Mouse (Mus musculus) hematopoietic multipotent progenitor cell, adult 10-12 weeks (in vitro differentiated cells): ENCODE results near the gene Rhox4f. TPM values are rescaled to one million over a fixed set of nuclear protein-coding genes. Genes with fewer than 3 reads are reported as not detected.

Source experiments
- polyA plus RNA-seq: library from polyadenylated mRNA; stranded (reverse); fragments of >175 nt; gene quantifications from 2 replicates; pipeline ENCODE4 v1.2.3, GENCODE M21; 2012; ENCODE audit warnings: low replicate concordance

Rhox4f gene
- not detected in 2 replicates for polyA plus RNA-seq

DNA sequence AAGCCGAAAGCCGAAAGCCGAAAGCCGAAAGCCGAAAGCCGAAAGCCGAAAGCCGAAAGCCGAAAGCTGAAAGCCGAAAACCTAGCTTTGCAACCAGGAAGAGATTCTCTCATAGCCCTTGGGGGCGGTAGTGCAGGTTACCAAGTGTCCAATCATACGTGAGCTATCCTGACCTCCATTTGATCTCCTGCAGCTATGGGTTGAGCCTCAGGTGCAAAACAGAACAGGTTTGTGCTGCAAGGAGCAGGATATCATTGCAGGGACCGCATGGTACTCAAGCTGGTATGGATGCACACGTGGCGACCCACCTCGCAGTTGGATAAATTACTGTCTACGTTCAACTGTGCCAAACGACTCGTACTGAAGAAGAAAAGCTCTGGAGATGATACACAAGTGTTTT lies at the start of gene Rhox4f:
TSS of gene Rhox4f (minus strand) at position 101 of the 400 bp plus-strand sequence.

DNA sequence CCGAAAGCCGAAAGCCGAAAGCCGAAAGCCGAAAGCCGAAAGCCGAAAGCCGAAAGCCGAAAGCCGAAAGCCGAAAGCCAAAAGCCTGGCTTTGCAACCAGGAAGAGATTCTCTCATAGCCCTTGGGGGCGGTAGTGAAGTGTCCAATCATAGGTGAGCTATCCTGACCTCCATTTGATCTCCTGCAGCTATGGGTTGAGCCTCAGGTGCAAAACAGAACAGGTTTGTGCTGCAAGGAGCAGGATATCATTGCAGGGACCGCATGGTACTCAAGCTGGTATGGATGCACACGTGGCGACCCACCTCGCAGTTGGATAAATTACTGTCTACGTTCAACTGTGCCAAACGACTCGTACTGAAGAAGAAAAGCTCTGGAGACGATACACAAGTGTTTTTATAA lies 43.7 kb upstream of the Rhox4f start, which contains the start of gene Rhox4g:
TSS of gene Rhox4g (minus strand) at position 101 of the 400 bp plus-strand sequence.

DNA sequence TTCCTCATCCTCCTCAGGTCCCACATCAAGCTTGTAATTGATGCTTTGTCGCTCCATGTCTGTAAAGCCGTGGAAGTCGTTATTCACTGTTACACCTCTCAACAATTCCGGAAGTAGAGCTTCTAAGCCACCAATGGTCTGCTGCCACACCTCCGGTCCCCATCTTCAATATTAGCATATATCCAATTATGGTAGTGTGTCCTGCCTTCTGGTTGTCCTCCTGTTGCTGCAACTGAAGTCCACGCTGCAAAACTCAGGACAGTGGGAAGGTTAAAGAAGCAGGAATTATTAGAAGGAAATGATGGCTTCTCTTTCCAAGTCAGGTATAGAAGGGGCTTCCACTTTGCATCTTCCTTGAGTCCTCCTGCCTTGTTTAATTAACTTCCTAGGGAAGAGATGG lies 35.9 kb upstream of the Rhox4f start, which contains the start of gene Rhox2g:
TSS of gene Rhox2g (minus strand) at position 101 of the 400 bp plus-strand sequence.

DNA sequence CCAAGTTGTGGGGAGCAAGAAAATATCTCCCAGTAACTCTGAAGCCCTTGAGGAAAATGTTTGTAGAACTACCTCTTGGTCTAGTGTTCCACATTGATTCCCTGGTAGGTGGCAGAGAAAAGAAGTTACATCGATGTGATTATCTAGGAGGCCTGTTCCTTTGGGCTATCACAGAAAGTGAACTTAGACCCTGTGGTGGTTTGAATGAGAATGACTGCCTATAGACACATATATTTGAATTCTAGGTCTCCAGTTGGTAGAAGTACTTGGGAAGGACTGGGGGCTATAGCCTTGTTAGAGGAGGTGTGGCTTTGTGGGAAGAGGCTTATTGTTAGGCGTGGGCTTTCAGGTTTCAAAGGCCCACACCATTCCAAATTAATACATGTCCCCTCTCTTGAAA lies 21.0 kb upstream of the Rhox4f start, which contains the start of gene Rhox3g:
TSS of gene Rhox3g (minus strand) at position 101 of the 400 bp plus-strand sequence.

DNA sequence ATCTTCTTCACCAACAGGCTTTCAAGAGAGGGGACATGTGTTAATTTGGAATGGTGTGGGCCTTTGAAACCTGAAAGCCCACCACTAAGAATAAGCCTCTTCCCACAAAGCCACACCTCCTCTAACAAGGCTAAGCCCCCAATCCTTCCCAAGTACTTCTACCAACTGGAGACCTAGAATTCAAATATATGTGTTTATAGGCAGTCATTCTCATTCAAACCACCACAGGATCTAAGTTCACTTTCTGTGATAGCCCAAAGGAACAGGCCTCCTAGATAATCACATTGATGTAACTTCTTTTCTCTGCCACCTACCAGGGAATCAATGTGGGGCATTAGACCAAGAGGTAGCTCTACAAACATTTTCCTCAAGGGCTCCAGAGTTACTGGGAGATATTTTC lies 26.8 kb downstream of the Rhox4f start, which contains the start of gene Rhox3f:
TSS of gene Rhox3f (plus strand) at position 301 of the 400 bp plus-strand sequence.

DNA sequence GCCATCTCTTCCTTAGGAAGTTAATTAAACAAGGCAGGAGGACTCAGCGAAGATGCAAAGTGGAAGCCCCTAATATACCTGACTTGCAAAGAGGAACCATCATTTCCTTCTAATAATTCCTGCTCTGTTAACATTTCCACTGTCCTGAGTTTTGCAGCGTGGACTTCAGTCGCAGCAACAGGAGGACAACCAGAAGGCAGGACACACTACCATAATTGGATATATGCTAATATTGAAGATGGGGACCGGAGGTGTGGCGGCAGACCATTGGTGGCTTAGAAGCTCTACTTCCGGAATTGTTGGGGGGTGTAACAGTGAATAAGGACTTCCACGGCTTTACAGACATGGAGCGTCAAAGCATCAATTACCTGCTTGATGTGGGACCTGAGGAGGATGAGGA lies 36.4 kb downstream of the Rhox4f start, which contains the start of gene Rhox2f:
TSS of gene Rhox2f (plus strand) at position 301 of the 400 bp plus-strand sequence.

DNA sequence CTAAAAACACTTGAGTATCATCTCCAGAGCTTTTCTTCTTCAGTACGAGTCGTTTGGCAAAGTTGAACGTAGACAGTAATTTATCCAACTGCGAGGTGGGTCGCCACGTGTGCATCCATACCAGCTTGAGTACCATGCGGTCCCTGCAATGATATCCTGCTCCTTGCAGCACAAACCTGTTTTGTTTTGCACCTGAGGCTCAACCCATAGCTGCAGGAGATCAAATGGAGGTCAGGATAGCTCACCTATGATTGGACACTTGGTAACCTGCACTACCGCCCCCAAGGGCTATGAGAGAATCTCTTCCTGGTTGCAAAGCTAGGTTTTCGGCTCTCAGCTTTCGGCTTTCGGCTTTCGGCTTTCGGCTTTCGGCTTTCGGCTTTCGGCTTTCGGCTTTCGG lies 50.4 kb downstream of the Rhox4f start, which contains the start of gene Rhox4e:
TSS of gene Rhox4e (plus strand) at position 301 of the 400 bp plus-strand sequence.

Other genes starting within 250 kb of the Rhox4f start
- gene Rhox3a2, start 227.7 kb downstream of the Rhox4f start, polyA plus RNA-seq = not detected in 2 replicates
- gene Rhox4a2, start 216.9 kb downstream of the Rhox4f start, polyA plus RNA-seq = not detected in 2 replicates
- not detected in 2 replicates for gene Rhox2b, start 195.6 kb downstream of the Rhox4f start, polyA plus RNA-seq
- not detected in 2 replicates for gene Rhox4b, start 175.2 kb downstream of the Rhox4f start, polyA plus RNA-seq
- gene Rhox2c, start 154.0 kb downstream of the Rhox4f start, polyA plus RNA-seq = not detected in 2 replicates
- not detected in 2 replicates for gene Rhox3c, start 149.1 kb downstream of the Rhox4f start, polyA plus RNA-seq
- gene Rhox4c, start 127.4 kb downstream of the Rhox4f start, polyA plus RNA-seq = not detected in 2 replicates
- not detected in 2 replicates for gene Rhox2d, start 114.3 kb downstream of the Rhox4f start, polyA plus RNA-seq
- not detected in 2 replicates for gene Rhox4d, start 93.3 kb downstream of the Rhox4f start, polyA plus RNA-seq
- not detected in 2 replicates for gene Rhox2e, start 77.3 kb downstream of the Rhox4f start, polyA plus RNA-seq
- gene Rhox3e, start 65.7 kb downstream of the Rhox4f start, polyA plus RNA-seq = not detected in 2 replicates
- gene Rhox4e, start 50.3 kb downstream of the Rhox4f start, polyA plus RNA-seq = not detected in 2 replicates
- not detected in 2 replicates for gene Rhox2f, start 36.3 kb downstream of the Rhox4f start, polyA plus RNA-seq
- not detected in 2 replicates for gene Rhox3f, start 26.7 kb downstream of the Rhox4f start, polyA plus RNA-seq
- gene Rhox3g, start 20.9 kb upstream of the Rhox4f start, polyA plus RNA-seq = not detected in 2 replicates
- gene Rhox2g, start 35.8 kb upstream of the Rhox4f start, polyA plus RNA-seq = not detected in 2 replicates
- not detected in 2 replicates for gene Rhox4g, start 43.6 kb upstream of the Rhox4f start, polyA plus RNA-seq
- not detected in 2 replicates for gene Rhox3h, start 61.1 kb upstream of the Rhox4f start, polyA plus RNA-seq
- gene Rhox2h, start 65.6 kb upstream of the Rhox4f start, polyA plus RNA-seq = not detected in 2 replicates
- gene Rhox5, start 197.1 kb upstream of the Rhox4f start, polyA plus RNA-seq = 0.21 TPM in 1 of 2 replicates, not detected in the other
- not detected in 2 replicates for gene Rhox6, start 219.2 kb upstream of the Rhox4f start, polyA plus RNA-seq
- gene Rhox7a, start 224.0 kb upstream of the Rhox4f start, polyA plus RNA-seq = not detected in 2 replicates